Mouse (Mus musculus) left cerebral cortex, adult 11 months (tissue): ENCODE measurements around the gene Slco1a5.
"Not testable (repeated sequence)": the region's sequence is repeated elsewhere in the genome, so short reads cannot be mapped to it uniquely, and the experiment has no call there.

Source experiments
- DNase-seq: peaks from one replicate; pipeline ENCODE4 v3.0.0; 2022; ENCODE audit warnings: low spot score

The Slco1a5 gene

GRCm38 (mm10) chr6:142322881-142323280, at the start of gene Slco1a5:
Slco1a5 (minus strand) TSS chr6:142322981.
- no peak for DNase-seq

- no peak for DNase-seq
These were observed 46.8 kb upstream of the Slco1a5 start for GRCm38 (mm10) chr6:142369568-142369967.

- no peak for DNase-seq
These were observed 44.8 kb upstream of the Slco1a5 start for GRCm38 (mm10) chr6:142367565-142367964.

GRCm38 (mm10) chr6:142366473-142367018, 43.8 kb upstream of the Slco1a5 start:
- no peak for DNase-seq

- DNase-seq: no peak
These were observed 43.1 kb upstream of the Slco1a5 start for GRCm38 (mm10) chr6:142365742-142366472.

GRCm38 (mm10) chr6:142363019-142363576, 40.3 kb upstream of the Slco1a5 start:
- no peak for DNase-seq

- DNase-seq: no peak
These were observed 39.3 kb upstream of the Slco1a5 start for GRCm38 (mm10) chr6:142362036-142362435.

- no peak for DNase-seq
These were observed 34.3 kb upstream of the Slco1a5 start for GRCm38 (mm10) chr6:142357106-142357505.

GRCm38 (mm10) chr6:142352099-142352498, 29.3 kb upstream of the Slco1a5 start:
- DNase-seq: not testable (repeated sequence)

- DNase-seq: no peak
These were observed 24.9 kb upstream of the Slco1a5 start for GRCm38 (mm10) chr6:142347431-142348385.

- no peak for DNase-seq
These were observed 23.7 kb upstream of the Slco1a5 start for GRCm38 (mm10) chr6:142346181-142347110.

GRCm38 (mm10) chr6:142345440-142346038, 22.8 kb upstream of the Slco1a5 start, which contains the start of gene Pyroxd1:
Pyroxd1 (plus strand) TSS chr6:142345654.
- peak; percentile 79 for DNase-seq

GRCm38 (mm10) chr6:142343561-142343960, 20.8 kb upstream of the Slco1a5 start:
- peak; percentile 38 for DNase-seq

- no peak for DNase-seq
These were observed 16.8 kb upstream of the Slco1a5 start for GRCm38 (mm10) chr6:142339576-142339975.

GRCm38 (mm10) chr6:142338961-142339360, 16.2 kb upstream of the Slco1a5 start:
- DNase-seq: no peak

GRCm38 (mm10) chr6:142329201-142329600, 6.4 kb upstream of the Slco1a5 start:
- no peak for DNase-seq

GRCm38 (mm10) chr6:142326598-142326997, 3.8 kb upstream of the Slco1a5 start:
- DNase-seq: no peak

- no peak for DNase-seq
These were observed 5.7 kb downstream of the Slco1a5 start for GRCm38 (mm10) chr6:142317106-142317505.

- DNase-seq: no peak
These were observed 8.5 kb downstream of the Slco1a5 start for GRCm38 (mm10) chr6:142314285-142314684.

GRCm38 (mm10) chr6:142305076-142305475, 17.7 kb downstream of the Slco1a5 start:
- DNase-seq: no peak

- no peak for DNase-seq
These were observed 24.7 kb downstream of the Slco1a5 start, which contains the start of gene Iapp for GRCm38 (mm10) chr6:142298098-142298497. Iapp (plus strand) TSS chr6:142298423.
